Mouse (Mus musculus) cerebellum, adult 2 months (tissue): Measurements from ENCODE around the gene Cnmd.

ENCODE experiments used
- CTCF ChIP-seq: fragments of 200-500 bp; IDR thresholded peaks from 2 replicates; pipeline ENCODE4 v1.5.1; 2011; ENCODE audit warnings: low read depth, mild to moderate bottlenecking, control low read depth, low read length, moderate library complexity, borderline replicate concordance; ENCODE audit not compliant: insufficient read depth
- POLR2A ChIP-seq: fragments of 200-500 bp; IDR thresholded peaks from 2 replicates; pipeline ENCODE4 v1.6.1; 2011; ENCODE audit warnings: low read length, control low read depth, borderline replicate concordance; ENCODE audit not compliant: insufficient read depth

- TF ChIP-seq POLR2A (no peak), CTCF (no peak)
Observed at GRCm38 (mm10) chr14:79617121-79617828, 44.7 kb downstream of the Cnmd start.
